Mouse (Mus musculus): ENCODE results near the gene Pxt1. TPM values are rescaled to one million over a fixed set of nuclear protein-coding genes. Genes with fewer than 3 reads are reported as not detected.

Gene Pxt1
- polyA plus RNA-seq (2021; fragmentation: Nextera tagmentation), result 0.14 TPM in 1 of 2 replicates, not detected in the other
- long read RNA-seq, experiment 1, result 0 reads
- long read RNA-seq, experiment 2, partial matches to known transcripts, result 0 of 1 reads
- long read RNA-seq, experiment 2, other reads (novel, unspliced or antisense), result 0 of 1 reads

DNA sequence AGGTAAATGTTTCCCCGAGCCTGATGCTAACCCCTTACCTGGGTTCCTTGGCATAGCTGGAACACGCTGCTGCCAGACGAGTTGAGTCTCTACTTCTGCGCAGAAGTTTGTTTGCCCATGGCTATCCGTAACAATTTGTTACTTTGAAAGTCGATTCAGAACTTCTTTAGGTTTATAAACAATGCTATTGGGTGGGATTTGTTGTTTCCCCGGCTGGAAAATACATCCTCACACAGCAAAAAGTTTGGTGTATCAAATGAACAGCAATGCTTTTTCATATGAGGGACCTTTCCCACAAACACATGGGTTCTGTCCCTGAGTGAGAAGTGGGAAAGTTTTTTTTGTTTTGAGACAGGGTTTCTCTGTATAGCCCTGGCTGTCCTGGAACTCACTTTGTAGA is at the start of gene Pxt1:
Gene Pxt1, minus strand, starts transcription at position 101 of the 400 bp plus-strand sequence.

DNA sequence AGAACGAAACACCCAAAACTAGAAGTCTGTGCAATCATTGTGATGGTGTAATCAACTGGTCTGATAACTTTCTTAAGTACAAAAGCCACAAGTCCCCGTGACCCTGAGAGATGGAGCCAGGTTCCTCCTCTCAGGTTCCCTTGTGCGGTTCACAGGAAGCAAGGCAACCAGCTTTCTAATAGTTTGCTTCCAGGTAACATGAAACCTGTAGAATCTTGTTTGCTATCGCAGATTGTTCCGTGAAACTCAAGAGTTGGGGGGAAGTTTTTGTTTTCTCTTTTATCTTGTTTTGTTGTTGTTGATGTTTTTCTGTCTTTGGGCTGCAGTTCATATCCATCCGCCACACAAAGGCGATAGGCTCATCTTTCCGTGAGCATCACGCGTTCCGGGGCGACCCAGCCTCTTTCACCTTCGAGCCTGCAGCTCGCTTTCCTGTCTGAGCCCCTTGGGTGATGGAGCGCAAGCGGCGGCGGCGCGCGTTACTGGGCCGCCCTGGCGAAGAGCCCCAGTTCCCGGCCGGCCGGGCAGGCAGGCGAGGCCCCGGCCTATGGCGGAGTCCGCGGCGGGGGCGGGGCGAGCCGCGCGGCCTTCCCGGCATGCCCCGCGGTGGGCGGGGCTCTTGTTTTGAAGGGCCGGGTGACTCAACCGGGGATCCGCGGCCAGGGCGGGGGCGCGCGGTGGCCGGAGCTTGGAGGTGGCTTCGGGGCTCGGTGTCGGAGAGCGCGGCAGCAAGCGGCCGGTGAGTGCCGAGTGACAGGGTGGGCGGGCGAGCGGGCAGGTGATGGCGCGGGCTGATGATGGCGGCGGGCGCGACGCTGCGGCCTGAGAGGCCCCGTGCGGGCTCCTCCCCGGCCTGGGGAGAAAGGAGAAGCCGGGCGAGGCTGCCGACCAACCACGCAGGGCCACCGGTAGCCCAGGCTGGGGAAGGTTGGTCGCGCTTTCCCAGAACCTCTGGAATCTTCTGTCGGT is 8.5 kb upstream of the Pxt1 start, which contains the start of gene Kctd20:
Gene Kctd20, plus strand, starts transcription at position 120 of the 969 bp plus-strand sequence.

DNA sequence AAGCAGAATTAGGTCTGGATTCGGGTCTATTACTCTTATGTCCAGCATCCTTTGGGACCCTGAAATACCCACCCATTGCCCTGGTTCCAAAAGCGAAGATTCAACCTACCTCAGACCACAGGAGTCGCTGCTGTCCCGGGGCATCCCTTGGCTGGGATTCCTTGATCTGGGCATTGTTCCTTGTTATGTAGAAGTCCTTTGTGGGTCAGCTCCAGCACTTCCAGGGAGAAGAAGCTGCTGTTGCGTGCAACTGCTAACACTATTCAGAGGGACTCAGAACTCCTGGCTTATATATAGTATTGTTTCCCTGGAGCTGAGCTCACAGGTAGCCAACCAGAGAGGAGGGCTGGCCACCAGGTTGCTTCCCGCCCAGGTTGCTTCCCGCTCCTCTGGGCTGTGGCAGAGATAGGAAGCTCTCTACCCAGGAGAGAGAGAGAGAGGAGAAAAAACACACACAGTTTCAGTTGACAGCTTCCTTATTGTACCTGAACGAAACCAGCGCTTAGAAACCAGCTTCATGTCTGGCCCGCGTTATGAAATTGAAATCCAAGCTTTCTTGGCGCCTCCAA is 28.5 kb downstream of the Pxt1 start, which contains the start of gene 4930539E08Rik:
Gene 4930539E08Rik, minus strand, starts transcription at position 265 of the 569 bp plus-strand sequence.

Other genes with a start within 250 kb of the Pxt1 start
- gene AC170998.1, start 217.8 kb downstream of the Pxt1 start, polyA plus RNA-seq (2021; fragmentation: Nextera tagmentation), result 0.26 TPM in 1 of 2 replicates, not detected in the other
- gene Mapk13, start 174.5 kb downstream of the Pxt1 start, polyA plus RNA-seq (2021; fragmentation: Nextera tagmentation), result 0.78 and 0.93 TPM in 2 replicates
- gene Brpf3, start 142.8 kb downstream of the Pxt1 start, polyA plus RNA-seq (2021; fragmentation: Nextera tagmentation), result 2.6 and 3.2 TPM in 2 replicates
- gene Pnpla1, start 85.4 kb downstream of the Pxt1 start, polyA plus RNA-seq (2021; fragmentation: Nextera tagmentation), result 0.09 and 0.11 TPM in 2 replicates
- 1.9 and 2.4 TPM in 2 replicates for gene 4930539E08Rik, start 28.5 kb downstream of the Pxt1 start, polyA plus RNA-seq (2021; fragmentation: Nextera tagmentation)
- gene Kctd20, start 8.1 kb upstream of the Pxt1 start, polyA plus RNA-seq (2021; fragmentation: Nextera tagmentation), result 17.1 and 19.8 TPM in 2 replicates
- 10.5 and 10.7 TPM in 2 replicates for gene Stk38, start 64.2 kb upstream of the Pxt1 start, polyA plus RNA-seq (2021; fragmentation: Nextera tagmentation)
- gene Srsf3, start 88.8 kb upstream of the Pxt1 start, polyA plus RNA-seq (2021; fragmentation: Nextera tagmentation), result 105 and 117 TPM in 2 replicates
- 14.5 and 14.7 TPM in 2 replicates for gene Cdkn1a, start 147.1 kb upstream of the Pxt1 start, polyA plus RNA-seq (2021; fragmentation: Nextera tagmentation)
- gene Rab44, start 170.3 kb upstream of the Pxt1 start, polyA plus RNA-seq (2021; fragmentation: Nextera tagmentation), result not detected in 2 replicates